Mouse (Mus musculus) ovary, postnatal 10 days (tissue): ENCODE data around the gene Cypt2.
"Not testable (repeated sequence)": the region's sequence is repeated elsewhere in the genome, so short reads cannot be mapped to it uniquely, and the experiment has no call there.

Source experiments
- DNase-seq: peaks from one replicate; pipeline ENCODE4 v3.0.0; 2022; ENCODE audit warnings: low spot score

Cypt2 gene

GRCm38 (mm10) chrX:105499472-105499871 lies at the start of gene Cypt2:
Gene Cypt2, plus strand, starts transcription at chrX:105499772.
- DNase-seq = not testable (repeated sequence)

DNA sequence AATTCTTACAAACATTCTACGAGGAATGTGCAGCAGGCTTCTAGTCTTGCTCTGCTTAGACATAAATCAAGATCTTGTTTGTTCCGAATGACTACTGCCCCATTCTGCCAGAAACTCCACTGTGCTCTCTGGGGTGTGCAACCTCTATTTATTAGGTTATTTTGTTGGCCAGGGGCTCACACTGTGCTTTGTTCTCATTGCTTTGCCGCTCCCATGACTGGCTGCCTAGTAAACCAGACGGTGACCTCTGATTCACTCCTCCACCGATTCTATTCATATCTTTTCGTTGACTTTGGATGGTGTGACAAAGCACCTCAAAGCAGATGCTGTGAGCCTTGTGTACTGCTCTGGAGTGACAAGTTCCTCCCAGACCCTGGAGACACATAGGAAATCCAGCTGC lies 46.7 kb downstream of the Cypt2 start:
- no peak for DNase-seq
